Mouse (Mus musculus) embryo, embryonic 11.5 days (tissue): ENCODE data around the gene Fibp.

ENCODE experiments used
- DNase-seq: peaks from one replicate; pipeline ENCODE4 v3.0.0-alpha.2; 2012; ENCODE audit warnings: low read depth, low spot score

The Fibp gene

DNA sequence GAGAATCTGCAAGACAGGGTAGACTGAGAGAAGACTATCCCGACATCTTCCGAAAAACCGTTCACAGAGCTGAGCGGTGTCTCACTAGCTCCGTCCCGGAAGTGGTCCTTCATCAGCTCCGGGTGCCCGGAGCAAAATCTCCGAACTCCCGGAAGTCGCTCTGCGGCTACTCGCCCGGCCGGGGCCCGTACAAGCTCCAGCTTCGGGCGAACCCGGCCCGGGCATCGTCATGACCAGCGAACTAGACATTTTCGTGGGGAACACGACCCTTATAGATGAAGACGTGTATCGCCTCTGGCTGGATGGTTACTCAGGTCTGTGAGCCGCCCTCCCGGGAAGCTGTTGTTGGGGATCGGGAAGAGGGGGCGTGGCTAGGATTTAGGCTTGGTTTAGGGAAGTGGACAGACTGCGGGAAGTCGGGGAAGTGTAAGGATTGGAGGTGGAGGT is at the start of gene Fibp:
Fibp (plus strand) TSS at position 151 of the 447 bp plus-strand sequence.
- peak; percentile 78 for DNase-seq

GRCm38 (mm10) chr19:5410641-5411040 is 49.8 kb upstream of the Fibp start:
- no peak for DNase-seq

- DNase-seq = no peak
These were observed 48.5 kb upstream of the Fibp start for GRCm38 (mm10) chr19:5411961-5412360.

- no peak for DNase-seq
These were observed 46.6 kb upstream of the Fibp start for GRCm38 (mm10) chr19:5413840-5414239.

- DNase-seq = no peak
These were observed 45.9 kb upstream of the Fibp start for GRCm38 (mm10) chr19:5414534-5414957.

DNA sequence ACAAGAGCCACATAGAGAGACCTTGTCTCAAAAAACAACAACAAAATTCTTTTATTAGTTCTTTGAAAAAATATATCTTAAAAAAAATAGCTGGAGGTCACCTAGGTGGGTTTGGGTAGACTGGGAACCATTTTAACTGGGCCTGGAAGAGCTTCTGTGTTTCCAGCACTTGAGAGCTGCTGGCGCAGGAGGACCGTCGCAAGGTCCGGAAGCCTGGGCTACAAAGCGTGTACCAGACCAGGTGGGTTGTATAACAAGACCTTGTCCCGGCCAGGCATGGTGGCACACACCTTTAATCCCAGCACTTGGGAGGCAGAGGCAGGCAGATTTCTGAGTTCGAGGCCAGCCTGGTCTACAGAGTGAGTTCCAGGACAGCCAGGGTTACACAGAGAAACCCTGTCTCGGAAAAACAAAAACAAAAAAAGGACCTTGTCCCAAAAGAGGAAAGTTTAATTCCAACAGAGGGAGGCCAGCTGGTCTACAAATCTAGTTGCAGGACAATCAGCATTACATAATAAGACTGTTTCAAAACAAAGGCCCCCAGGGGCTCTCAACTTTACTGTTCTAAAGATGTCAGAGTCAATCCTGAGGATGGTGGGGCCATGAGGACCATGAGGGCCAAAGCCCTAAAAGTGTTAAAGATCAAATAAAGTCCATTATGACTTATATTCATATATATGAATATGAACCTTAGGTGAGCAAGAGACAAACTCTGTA is 41.5 kb upstream of the Fibp start:
- no peak for DNase-seq

DNA sequence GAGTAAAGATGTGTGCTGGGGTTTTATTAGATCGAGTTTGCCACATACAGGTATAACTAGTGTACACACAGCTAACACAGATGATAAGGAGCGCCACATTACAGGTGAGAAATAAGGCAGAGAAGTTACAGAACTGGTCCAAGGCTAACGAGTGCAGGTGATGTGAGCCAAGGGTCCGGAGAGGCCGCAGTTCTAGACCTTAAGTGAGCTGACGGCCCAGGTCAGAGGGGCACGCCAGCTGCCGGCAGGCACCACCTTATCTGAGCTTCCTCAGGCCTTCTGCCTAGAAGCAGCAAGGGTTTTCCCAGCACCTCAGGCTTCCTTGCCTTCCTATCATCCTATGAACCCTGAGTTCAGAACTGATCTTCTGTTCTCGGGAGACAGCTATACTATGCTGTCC is 40.8 kb upstream of the Fibp start:
- DNase-seq = no peak

DNA sequence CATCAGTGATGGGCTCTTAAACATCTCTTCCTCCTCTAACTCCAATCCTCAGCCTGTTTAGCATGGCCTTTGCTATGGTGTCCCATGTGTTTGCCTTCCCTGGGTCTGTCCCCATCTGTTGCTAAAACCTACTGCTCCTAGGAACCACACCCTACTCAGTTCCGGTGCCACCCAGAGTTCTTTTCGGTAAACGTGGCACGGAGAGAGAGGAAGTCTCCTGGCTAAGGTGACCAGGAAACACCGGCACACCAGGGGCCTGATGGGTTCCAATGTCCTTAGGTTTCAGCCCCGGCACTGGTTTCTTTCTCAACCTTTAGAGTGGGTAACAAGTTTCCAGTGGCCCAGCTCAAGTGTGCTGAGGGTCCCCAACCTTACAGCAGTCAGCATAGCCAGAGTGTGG is 39.8 kb upstream of the Fibp start:
- no peak for DNase-seq

DNA sequence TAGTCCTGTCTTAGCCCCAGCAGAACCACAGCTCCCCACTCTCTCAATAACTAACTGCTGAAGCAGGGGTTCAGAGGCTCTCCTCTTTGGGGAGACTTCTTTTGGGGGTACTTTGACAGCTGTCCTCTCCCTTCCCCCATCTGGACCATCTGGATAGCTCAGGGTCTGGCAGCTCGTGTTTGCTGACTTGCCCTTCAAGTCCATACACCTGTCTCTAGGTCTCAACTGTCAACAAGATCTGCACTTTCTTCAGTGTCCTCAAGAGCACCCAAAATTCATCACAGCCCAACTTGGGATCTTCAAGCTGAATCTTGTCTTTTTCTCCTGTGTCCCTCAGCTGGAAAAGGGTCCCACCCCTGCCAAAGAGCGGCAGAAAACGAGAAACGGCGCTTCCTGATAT is 38.6 kb upstream of the Fibp start:
- DNase-seq = no peak

- no peak for DNase-seq
These were observed 38.1 kb upstream of the Fibp start for GRCm38 (mm10) chr19:5422267-5422666.

DNA sequence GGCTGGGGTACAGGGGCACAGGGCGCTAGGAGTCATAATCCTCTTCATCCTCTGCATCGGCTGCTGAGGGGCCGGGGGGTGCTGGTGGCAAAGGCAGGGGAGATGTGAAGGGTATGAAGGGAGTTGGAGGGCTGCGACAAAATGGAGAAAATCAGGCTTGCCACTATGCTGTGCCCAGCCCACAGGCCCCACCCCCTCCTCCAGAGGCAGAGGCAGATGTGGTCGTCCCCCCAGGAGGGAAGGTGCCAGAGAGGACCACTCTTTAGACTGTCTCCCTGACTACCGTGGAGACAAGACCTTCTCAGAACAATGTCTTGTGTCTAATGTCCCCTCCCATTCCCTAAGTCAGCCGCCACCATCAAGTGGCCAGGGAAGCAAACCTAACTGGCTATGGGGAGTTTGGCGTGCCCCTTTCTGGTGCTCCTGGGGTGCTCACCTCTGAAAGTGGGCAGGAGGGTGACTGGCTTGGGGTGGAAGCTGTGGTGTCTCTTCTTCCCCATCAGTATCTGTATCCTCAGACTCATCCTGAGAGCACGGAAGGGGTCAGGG is 37.4 kb upstream of the Fibp start:
- no peak for DNase-seq

DNA sequence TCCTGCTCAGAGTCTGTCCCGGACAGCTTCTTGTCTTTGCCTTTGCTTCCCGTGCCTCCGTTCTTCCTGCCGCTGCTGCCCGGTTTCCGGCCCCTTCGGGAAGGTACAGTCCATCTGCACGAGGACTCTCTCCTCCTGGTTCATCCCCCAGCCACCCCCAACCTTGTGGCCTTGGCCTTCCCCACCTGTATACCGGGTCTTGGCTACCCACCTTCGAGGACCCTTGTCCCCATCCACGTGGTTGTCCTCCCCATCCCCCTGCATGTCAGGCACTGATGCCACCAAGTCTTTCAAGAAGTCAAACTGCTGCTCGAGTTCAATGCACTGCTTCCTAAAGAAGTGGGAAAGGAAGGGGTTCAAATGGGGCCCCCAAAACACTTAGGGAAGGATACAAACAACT is 36.9 kb upstream of the Fibp start:
- DNase-seq = no peak

DNA sequence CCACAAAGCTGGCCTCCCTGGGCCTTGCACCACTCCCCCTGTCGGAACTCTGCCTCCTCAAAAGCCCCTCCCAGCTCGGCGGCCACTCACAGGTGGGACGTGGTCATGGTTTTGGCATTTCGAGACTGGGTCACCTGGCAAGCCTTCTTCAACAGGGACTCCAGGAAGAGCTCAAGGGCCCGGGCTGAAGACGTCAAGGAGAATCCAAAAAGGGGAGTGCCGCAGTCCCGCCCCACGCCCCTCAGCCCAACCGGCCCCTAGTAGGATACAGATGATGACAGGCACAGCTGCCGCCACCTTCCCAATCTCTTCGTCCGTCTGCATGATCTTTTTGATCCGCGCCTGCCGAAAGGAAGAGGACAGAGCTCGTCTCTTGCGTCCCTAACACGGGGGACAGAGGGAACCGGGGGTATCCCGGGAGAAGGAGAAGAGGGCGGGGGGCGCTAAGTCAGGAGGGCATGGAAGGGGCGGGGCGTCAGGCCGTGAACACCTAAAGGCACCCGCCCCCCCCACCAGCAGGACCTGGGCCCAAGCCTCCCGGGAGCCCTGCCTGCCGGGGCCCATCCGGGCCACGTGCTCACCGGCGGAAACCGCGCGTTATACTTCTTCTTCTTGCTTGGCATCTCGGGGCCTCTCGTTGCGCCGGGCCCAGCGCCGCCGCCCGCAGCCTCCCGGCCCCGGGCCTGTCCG is 36.2 kb upstream of the Fibp start:
- no peak for DNase-seq

DNA sequence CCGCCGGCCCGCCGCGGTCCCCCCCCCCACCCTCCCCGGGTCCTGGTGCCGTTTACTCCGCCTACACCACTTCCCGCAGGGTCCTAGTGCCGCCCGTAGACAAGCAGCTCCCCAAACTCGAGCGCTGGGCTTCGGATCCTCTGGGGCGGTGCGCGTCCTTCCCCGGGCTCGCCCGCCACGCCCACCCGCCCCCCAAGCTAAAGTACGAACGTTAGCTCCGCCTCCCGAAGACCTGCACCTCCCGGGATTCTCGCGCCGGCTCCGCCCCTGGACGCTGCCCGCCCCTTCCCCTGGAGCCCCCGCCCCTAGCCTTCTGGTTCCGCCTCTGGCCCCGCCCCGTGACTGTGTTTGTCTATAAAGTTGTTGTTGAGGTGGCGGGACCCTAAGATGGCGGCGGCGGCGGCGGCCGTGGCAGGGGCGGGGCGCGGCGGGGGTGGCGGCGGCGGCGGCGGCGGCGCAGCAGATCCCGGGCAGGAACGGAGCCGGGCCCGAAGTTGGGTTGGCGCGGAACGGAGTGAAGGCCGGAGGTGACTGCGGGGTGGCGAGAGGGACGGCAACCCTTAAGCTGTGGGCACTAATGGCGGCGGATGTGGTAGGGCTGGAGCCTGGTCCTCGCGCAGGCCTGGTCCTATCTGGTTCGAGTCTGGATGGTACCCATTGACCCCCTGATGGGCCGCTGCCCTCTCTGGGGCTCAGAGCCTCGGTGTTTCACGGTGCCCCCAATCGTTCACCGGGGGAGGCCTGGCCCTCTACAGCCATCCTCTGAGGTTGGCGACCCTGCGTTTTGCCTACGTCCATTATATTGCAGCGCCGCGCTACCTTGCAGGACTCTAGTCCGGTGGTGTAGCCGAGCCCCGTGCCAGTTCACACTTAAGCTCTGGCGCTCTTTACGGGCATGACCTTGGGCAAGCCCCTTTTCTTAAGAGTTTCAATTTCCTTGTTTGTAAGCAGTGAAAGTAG is 35.4 kb upstream of the Fibp start, which contains the start of the genes Drap1 and AI837181:
Drap1 (minus strand) TSS at position 198 of the 960 bp plus-strand sequence.
AI837181 (plus strand) TSS at position 363 of the 960 bp plus-strand sequence.
- DNase-seq = peak; percentile 98

DNA sequence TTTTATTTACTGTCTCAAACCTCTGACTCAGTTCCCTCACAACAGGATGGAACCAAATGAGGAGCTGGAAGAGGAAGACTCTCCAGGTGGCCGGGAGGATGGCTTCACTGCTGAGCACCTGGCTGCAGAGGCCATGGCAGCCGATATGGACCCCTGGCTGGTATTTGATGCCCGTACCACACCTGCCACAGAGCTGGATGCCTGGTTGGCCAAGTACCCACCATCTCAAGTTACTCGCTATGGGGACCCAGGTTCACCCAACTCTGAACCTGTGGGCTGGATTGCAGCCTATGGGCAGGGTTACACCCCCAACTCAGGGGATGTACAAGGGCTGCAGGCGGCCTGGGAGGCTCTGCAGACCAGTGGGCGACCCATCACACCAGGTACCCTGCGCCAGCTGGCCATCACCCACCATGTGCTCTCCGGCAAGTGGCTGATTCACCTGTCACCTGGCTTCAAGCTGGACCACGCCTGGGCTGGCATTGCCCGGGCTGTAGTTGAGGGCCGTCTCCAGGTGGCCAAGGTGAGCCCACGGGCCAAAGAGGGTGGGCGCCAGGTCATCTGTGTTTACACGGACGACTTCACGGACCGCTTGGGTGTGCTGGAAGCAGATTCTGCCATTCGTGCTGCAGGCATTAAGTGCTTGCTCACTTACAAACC is 34.4 kb upstream of the Fibp start:
- no peak for DNase-seq

GRCm38 (mm10) chr19:5426640-5427290 is 33.6 kb upstream of the Fibp start:
- no peak for DNase-seq

DNA sequence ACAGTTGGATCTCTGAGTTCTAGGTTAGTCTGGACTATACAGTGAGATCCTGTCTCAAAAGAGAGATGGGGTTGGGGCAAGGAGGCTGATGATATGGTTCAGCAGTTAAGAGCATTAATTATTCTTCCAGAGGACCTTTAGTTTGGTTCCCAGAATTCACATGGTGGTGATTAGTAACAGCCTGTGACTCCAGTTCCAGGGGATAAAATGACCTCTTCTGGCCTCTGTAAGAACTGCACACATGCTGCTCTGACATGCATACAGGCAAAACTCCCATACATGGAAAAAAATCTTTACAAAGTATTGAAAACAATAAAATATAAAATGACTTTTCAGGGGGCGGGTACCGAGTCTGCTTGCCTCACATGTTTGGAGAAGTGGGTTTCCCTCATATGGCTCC is 32.3 kb upstream of the Fibp start:
- DNase-seq = no peak

- DNase-seq = no peak
These were observed 31.2 kb upstream of the Fibp start for GRCm38 (mm10) chr19:5429219-5429618.

DNA sequence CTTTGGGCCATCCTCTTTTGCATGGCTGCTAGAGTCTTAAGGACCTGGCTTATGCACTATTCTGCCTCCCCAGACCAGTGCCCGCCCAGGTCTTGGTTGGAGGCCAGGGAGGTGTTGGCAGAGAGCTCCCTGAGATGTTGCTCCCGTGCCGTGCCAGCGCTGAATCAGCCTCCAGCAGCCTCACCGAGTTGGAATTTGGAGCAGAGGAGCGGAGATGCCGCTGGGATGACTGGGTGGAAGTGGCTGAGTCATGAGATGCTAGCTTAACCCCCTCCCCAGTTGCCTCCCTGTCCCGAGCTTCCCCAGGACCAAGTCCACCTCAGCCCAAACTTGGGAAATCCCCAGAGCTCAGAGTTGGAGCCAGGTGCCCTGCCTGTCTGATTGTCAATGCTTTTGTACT is 30.6 kb upstream of the Fibp start:
- DNase-seq = no peak

DNA sequence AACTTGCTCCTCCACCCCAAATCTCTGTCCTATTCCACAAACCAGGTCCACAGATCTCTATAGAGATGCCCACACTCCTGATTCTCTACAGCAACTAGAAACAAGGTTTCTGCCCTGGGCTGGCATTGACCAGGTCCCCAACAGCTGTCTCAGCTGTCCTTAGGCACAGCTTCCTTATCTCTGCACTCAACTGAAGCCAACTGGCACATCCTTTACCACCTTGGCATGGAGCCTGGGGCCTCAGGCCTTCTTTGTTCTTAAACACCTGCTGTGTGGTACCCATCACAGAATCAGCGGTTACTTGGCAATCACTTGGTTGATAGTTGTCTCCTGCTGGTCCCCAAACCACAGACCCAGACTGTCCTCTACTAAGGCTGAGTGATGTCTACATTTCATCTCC is 30.0 kb upstream of the Fibp start:
- DNase-seq = no peak
